Mouse (Mus musculus) embryonic facial prominence, embryonic 14.5 days (tissue): ENCODE results near the gene Apoc4. TPM values are rescaled to one million over a fixed set of nuclear protein-coding genes. Genes with fewer than 3 reads are reported as not detected.
A peak's percentile ranks its signal among the peaks of the same experiment; 100 is the strongest.

Experiments
- ATAC-seq: fragments of 200-750 bp; cut with Nextera tagmentation; 2 replicates; pipeline ENCODE4 v1.8.0; 2017; ENCODE audit warnings: low read depth, moderate number of reproducible peaks, moderate TSS enrichment
- DNase-seq: peaks from one replicate; pipeline ENCODE4 v3.0.0-alpha.2; 2015; ENCODE audit warnings: low spot score
- H3K27ac ChIP-seq: fragments of 300-500 bp; sonication (generic); replicated peaks from 2 replicates; pipeline ENCODE4 v1.5.1; 2014; ENCODE audit warnings: low read depth, mild to moderate bottlenecking, low read length, moderate library complexity
- H3K27me3 ChIP-seq: fragments of 300-500 bp; sonication (generic); replicated peaks from 2 replicates; pipeline ENCODE4 v1.6.1; 2014; ENCODE audit warnings: low read length; ENCODE audit not compliant: control insufficient read depth, insufficient read depth
- H3K36me3 ChIP-seq: fragments of 300-500 bp; sonication (generic); 2 replicates; pipeline ENCODE4 v1.6.1; 2014; ENCODE audit warnings: low read length, mixed read lengths; ENCODE audit not compliant: control insufficient read depth, insufficient read depth
- H3K4me1 ChIP-seq: fragments of 300-500 bp; sonication (generic); 2 replicates; pipeline ENCODE4 v1.6.1; 2014; ENCODE audit warnings: antibody characterized with exemption, low read length; ENCODE audit not compliant: control insufficient read depth, insufficient read depth
- H3K4me2 ChIP-seq: fragments of 300-500 bp; sonication (generic); 2 replicates; pipeline ENCODE4 v1.6.1; 2014; ENCODE audit warnings: low read depth, mild to moderate bottlenecking, low read length, moderate library complexity, mixed read lengths
- H3K4me3 ChIP-seq: fragments of 300-500 bp; sonication (generic); 2 replicates; pipeline ENCODE4 v1.5.1; 2014; ENCODE audit warnings: low read depth, mild to moderate bottlenecking, low read length
- H3K9ac ChIP-seq: fragments of 300-500 bp; sonication (generic); 2 replicates; pipeline ENCODE4 v1.6.1; 2014; ENCODE audit warnings: low read depth, mild to moderate bottlenecking, low read length, moderate library complexity, mixed read lengths
- H3K9me3 ChIP-seq: fragments of 300-500 bp; sonication (generic); 2 replicates; pipeline ENCODE4 v1.6.1; 2016; ENCODE audit warnings: low read length; ENCODE audit not compliant: control insufficient read depth
- WGBS: fragments of 180-500 bp; shearing (Covaris S2); extraction: QIAGEN DNeasy Blood & Tissue Kit; methylation state at CpG from one replicate; pipeline ENCODE4 v1.1.7; 2014; 5-methylcytosine and 5-hydroxymethylcytosine counted together
- polyA plus RNA-seq: library from polyadenylated mRNA; unstranded; fragments of >200 nt; fragmentation: Nextera tagmentation; extraction: Ambion mirVana; gene quantifications from 2 replicates; pipeline ENCODE4 v1.2.1, GENCODE M21; 2014

Gene Apoc4
- polyA plus RNA-seq, 1 experiment from 2014 or later: not detected

DNA sequence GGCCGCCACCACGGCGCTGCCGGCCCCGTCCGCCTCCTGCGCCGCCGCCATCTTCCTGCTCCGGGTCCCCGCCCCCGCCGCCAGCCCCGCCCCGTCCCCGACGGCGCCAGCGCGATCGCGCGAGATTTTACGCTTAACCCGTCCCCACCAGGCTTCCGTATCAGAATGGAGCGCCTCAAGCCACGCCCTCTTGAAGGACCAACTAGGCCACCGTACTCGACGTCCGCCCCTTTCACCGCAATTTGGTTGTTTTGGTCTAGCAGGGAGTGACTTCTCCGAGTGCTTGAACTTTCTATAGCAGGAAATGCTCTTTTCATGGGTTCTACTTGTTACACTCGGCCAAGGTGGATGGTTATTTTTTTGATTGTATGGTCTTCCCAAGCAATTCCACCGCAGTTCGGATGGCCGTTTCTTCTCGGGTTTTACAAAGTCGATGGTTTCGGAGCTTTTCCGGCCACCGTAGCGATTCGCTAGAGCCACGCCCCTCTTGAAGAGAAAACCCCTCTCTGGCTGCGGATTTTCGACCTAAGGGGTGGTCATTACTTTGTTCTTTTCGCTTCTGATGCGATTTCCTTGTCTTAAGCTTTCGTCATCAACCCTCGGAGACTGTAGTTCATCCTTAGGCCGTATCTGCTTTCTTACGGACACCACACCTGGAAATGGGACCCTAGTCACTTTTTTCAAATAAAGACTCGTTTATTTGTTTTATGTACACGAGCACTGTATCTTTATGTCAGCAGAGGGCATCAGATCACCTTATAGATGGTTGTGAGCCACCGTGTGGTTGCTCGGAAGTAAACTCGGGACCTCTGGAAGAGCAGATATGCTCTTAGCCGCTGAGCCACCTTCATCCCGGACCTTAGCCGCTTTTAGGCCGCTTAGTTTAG lies 16.1 kb downstream of the Apoc4 start, which contains the start of gene Clptm1:
Gene Clptm1, minus strand, starts transcription at position 79 of the 887 bp plus-strand sequence.
- peaks cover 16% of the 10 kb centered on the region; the same call in 1 of the 2 replicates for H3K36me3 ChIP-seq
- ATAC-seq: peak; percentile 93
- under 1% methylated on average over 46 of the region's 63 CpGs for WGBS

DNA sequence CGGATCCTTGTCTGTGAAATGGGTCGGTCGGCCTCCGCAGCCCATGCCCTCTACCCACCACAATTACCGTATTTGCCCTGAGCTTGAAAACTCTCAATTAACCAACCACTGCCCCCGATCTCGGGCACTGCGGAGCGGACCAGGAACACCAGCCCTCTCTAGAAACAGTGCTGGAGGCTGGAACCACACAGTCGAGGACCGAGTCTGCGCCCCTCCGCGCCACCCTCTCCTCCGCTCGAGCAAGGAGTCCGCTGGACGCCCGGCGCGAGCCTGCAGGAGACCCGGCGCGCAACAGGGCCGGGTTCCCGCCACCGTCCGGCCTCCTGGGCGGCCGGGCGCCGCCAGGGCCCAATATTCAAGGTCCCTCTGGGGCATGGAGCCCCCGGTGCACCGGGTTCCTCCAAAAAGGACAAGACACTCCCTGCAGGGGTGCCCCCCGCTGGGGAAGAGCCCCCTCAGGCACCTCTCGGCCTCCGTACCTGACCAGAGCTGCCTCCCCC lies 16.8 kb downstream of the Apoc4 start:
- Histone ChIP-seq H3K4me2 (peak overlapping the region; percentile 86), H3K36me3 (peaks cover 22% of the 10 kb centered on the region; the same call in 1 of the 2 replicates), H3K4me1 (peaks cover 13% of the 10 kb centered on the region), H3K4me3 (peak overlapping the region; percentile 100), H3K27me3 (no peaks in the 10 kb centered on the region), H3K9me3 (no peaks in the 10 kb centered on the region), H3K9ac (peak overlapping the region; percentile 98), H3K27ac (peak overlapping the region; percentile 42; the same call in 1 of the 2 replicates)
- WGBS: 2% methylated on average over 9 of the region's 37 CpGs
- DNase-seq (no peak), ATAC-seq (peak; percentile 38)

More for the DNA sequence above, 16.1 kb downstream of the Apoc4 start, which contains the start of gene Clptm1:
- no peaks in the 10 kb centered on the region for H3K9me3 ChIP-seq
- peak within 1 kb of the TSS; percentile 95 for H3K27ac ChIP-seq
- peak; percentile 98 for DNase-seq
- H3K27me3 ChIP-seq: no peaks in the 10 kb centered on the region
- H3K9ac ChIP-seq: peak within 1 kb of the TSS; percentile 98
- peaks cover 13% of the 10 kb centered on the region for H3K4me1 ChIP-seq
- H3K4me2 ChIP-seq: peak within 1 kb of the TSS; percentile 86
- H3K4me3 ChIP-seq: peak within 1 kb of the TSS; percentile 100

DNA sequence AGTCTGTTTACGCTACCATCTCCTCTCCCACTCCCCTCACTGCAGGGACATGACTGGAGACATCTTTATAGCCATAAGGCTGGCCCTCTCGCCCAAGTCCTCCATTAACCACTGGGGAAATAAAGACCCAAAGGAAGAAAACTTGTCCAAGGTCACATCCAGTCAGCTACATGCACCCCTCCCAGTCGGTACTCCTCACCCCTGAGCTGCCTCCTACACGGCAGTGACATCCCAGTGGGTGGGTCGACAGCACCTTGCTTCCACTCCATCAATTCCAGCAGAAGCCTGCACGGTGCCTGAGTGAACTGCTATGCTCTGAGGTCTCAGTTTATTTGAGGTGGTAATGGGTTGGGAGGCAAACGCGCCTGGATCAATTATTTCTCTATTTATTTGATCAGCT lies 17.3 kb downstream of the Apoc4 start:
- Histone ChIP-seq H3K4me1 (peaks cover 13% of the 10 kb centered on the region), H3K36me3 (peaks cover 22% of the 10 kb centered on the region; the same call in 1 of the 2 replicates), H3K27me3 (no peaks in the 10 kb centered on the region), H3K4me2 (peak overlapping the region; percentile 86), H3K9me3 (no peaks in the 10 kb centered on the region), H3K9ac (peak overlapping the region; percentile 98), H3K27ac (no peak overlapping the region), H3K4me3 (peak overlapping the region; percentile 100)
- 20% methylated on average over 8 of the region's 8 CpGs for WGBS
- DNase-seq: no peak
- ATAC-seq: no peak

DNA sequence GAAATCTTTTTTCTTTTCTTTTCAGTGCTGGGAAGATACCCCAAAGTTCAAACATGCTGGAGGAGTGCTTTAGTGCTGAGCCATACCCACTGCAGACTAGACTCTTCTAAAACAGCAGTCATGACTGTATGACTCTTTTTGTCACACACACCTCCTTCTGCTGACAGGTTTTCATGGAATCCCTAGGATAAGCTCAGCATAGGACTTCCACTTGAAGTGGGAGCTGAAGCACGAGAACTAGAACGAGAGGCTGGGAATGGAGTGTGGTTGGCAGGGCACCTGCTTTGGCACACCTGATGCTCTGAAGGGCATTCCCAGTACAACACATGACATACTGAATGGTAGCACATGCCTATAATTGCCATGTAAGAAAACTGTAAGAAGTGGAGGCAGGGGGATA lies 28.7 kb downstream of the Apoc4 start:
- no peaks in the 10 kb centered on the region for H3K9me3 ChIP-seq
- H3K9ac ChIP-seq: no peak overlapping the region
- DNase-seq: no peak
- H3K27me3 ChIP-seq: no peaks in the 10 kb centered on the region
- H3K4me1 ChIP-seq: no peaks in the 10 kb centered on the region
- H3K27ac ChIP-seq: no peak overlapping the region
- H3K36me3 ChIP-seq: peaks cover 73% of the 10 kb centered on the region
- 94% methylated on average over 2 of the region's 2 CpGs for WGBS
- ATAC-seq: no peak
- H3K4me3 ChIP-seq: no peak overlapping the region
- no peak overlapping the region for H3K4me2 ChIP-seq

DNA sequence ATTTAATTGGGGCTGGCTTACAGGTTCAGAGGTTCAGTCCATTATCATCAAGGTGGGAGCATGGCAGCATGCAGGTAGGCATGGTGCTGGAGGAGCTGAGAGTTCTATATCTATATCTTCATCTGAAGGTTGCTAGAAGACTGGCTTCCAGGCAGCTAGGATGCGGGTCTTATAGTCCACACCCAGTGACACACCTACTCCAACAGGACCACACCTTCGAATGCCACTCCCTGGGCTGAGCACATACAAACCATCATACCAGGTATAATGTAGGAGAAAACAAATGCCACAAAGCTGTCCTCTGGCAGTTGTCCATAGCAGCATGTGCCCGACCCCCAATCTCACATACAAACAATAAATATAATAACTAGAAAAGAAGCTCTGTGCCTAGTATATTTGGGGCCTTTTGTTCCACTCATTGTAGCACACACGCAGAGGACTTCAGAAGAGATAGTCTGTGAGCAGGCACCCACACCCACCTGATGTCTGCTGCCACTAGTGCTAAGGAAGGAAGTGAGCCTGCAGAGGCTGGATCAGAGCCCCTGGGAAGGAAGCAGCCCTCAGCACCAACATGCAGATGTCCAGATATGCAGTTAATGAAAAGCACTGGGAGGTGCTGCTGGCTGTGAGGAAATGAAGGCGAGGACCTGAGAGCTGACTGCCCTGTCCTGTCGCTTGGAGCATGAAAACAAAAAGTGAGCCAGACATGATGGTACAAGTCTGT lies 30.1 kb downstream of the Apoc4 start:
- no peaks in the 10 kb centered on the region for H3K27me3 ChIP-seq
- H3K36me3 ChIP-seq: peaks cover 82% of the 10 kb centered on the region
- H3K4me3 ChIP-seq: no peak overlapping the region
- WGBS: 88% methylated on average over 6 of the region's 6 CpGs
- H3K4me2 ChIP-seq: no peak overlapping the region
- H3K9ac ChIP-seq: no peak overlapping the region
- ATAC-seq: no peak
- no peaks in the 10 kb centered on the region for H3K4me1 ChIP-seq
- no peaks in the 10 kb centered on the region for H3K9me3 ChIP-seq
- DNase-seq: no peak
- H3K27ac ChIP-seq: no peak overlapping the region

DNA sequence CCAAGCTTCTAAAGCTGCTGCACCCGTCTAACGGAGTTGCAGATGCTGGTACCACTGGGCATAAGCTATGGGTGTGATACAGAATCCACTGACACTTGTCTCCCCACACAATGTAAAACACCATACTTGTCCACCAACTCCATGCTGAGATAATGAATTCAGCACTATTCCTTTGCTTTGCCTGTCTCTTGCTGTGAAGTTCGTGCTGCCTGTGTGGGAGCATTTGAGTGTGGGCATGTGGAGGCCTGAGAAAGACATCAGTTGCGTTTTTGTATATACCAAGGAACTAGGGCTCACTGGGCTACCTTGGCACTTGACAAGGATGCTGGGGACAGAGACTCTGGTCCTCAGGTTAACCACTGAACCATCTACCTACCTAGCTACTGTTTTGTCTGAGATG lies 40.1 kb downstream of the Apoc4 start:
- WGBS: 99% methylated on average over 4 of the region's 4 CpGs
- Histone ChIP-seq H3K9me3 (no peaks in the 10 kb centered on the region), H3K27me3 (no peaks in the 10 kb centered on the region), H3K36me3 (peaks cover 99% of the 10 kb centered on the region), H3K27ac (no peak overlapping the region), H3K9ac (no peak overlapping the region), H3K4me2 (no peak overlapping the region), H3K4me1 (no peaks in the 10 kb centered on the region), H3K4me3 (no peak overlapping the region)
- ATAC-seq (no peak), DNase-seq (no peak)

DNA sequence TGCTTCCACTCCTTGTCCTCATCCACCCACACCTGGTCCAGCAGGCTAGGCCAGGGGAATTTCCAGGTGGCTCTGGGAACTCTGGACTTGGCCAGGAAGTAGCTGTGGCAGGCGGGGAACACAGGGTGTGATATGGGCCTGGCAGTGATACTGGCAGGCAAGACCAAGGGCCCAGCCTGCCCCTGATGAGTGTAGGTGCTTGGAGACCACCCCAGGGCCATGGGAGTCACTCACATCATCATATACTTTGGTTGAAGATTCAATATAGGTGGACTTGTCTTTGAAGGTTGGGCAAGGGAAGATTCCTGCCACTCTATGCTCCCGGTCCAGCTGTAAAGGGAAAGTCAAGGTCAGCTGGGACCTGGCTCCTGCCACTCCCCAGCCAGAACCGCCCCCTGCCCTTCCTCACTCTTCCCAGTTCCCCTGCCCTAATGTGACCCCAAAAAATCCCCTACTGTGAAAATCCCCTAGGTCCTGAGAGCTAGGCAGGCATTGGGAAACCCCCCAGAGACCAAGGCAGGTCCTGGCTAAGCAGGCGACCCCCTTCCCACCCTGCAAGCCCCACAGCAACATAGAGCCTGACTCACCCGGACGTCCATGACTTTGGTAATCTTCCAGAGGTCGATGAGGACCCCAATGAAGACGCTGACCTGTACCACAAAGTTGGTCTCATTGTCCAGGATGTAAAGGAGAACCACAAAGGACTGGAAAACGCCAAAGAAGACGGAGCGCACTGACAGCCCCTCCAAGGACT lies 46.0 kb downstream of the Apoc4 start:
- no peak overlapping the region for H3K4me3 ChIP-seq
- WGBS: 85% methylated on average over 11 of the region's 11 CpGs
- H3K4me1 ChIP-seq: no peaks in the 10 kb centered on the region
- no peak for ATAC-seq
- no peak overlapping the region for H3K9ac ChIP-seq
- no peak overlapping the region for H3K27ac ChIP-seq
- peaks cover 85% of the 10 kb centered on the region for H3K36me3 ChIP-seq
- no peaks in the 10 kb centered on the region for H3K27me3 ChIP-seq
- H3K9me3 ChIP-seq: no peaks in the 10 kb centered on the region
- H3K4me2 ChIP-seq: no peak overlapping the region
- no peak for DNase-seq

DNA sequence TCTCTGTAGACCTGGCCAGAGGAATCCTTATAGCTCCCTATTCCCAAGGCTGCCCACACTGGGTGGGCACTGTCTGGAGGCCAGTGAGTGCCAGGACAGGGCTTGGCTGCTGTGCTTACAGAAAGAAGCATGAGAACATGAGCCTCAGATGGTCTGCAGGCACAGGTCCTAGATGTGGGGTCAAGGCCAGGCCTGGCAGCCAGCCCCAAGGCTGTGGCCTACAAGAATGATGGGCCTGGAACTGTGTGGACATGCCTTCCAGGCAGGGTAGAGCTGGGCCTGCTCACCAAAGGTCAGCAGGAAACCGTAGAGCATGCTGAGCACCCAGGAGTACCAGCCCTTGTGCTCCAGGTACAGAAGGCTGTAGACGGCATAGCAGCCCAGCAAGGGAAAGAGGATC lies 46.7 kb downstream of the Apoc4 start:
- H3K4me1 ChIP-seq: peaks cover 3% of the 10 kb centered on the region; the same call in 1 of the 2 replicates
- no peak for DNase-seq
- no peak overlapping the region for H3K4me2 ChIP-seq
- H3K9ac ChIP-seq: no peak overlapping the region
- 100% methylated on average over 2 of the region's 2 CpGs for WGBS
- peaks cover 78% of the 10 kb centered on the region for H3K36me3 ChIP-seq
- no peak overlapping the region for H3K27ac ChIP-seq
- no peaks in the 10 kb centered on the region for H3K9me3 ChIP-seq
- H3K27me3 ChIP-seq: no peaks in the 10 kb centered on the region
- no peak for ATAC-seq
- H3K4me3 ChIP-seq: no peak overlapping the region
